Mouse (Mus musculus): Measurements from ENCODE around the gene Tspan13.

Gene Tspan13

DNA sequence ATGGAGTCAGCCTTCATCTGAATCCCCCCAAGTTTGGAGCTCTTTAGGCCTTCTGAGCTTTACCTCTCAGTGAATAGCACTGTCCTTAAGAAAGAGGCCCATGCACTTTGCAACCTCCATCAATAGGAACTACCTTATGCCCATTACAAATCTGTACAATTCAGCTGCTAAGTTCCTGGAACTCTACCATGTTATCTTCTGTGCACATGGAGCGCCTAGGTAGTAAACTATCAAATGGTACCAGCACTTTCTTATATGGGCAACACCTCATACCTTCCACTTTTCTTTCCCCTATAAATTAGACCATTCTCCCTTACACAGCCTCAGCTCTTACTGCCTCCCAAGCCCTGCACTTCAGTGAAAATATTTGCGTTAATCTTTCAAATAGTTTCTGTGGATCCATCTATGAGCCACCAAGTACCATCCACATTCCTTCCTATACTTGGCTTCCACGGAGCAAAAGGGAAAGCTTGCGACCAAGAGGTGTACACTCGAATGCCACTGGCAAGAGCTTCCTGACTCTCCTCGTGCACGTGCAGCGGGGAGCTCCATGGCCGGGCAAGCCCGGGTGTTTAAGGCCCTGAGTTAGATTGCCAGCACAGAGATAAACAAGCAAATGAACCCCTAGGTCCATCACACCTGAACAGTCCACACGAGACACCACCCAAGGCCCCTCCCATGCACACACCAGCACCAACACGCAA, 11.5 kb downstream of the Tspan13 start:
- no peak for DNase-seq

DNA sequence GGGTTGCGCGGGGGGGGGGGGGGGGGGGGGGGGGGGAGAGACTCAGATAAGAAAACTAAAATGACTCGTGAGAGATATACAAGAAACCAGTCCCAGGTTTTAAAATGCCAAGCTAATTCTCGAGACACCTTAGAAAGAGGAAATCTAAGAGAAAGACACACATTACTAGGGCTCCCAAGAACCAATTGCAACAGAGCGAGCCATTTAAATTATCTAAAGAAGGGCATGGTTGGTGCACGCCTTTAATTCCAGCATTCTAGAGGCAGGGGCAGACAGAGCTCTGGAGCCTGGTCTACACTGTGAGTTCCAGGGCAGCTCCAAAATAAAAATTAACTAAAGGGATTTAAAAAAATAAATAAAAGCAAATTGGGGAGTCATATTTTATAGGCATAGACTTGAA, 12.6 kb downstream of the Tspan13 start:
- DNase-seq, result no peak

DNA sequence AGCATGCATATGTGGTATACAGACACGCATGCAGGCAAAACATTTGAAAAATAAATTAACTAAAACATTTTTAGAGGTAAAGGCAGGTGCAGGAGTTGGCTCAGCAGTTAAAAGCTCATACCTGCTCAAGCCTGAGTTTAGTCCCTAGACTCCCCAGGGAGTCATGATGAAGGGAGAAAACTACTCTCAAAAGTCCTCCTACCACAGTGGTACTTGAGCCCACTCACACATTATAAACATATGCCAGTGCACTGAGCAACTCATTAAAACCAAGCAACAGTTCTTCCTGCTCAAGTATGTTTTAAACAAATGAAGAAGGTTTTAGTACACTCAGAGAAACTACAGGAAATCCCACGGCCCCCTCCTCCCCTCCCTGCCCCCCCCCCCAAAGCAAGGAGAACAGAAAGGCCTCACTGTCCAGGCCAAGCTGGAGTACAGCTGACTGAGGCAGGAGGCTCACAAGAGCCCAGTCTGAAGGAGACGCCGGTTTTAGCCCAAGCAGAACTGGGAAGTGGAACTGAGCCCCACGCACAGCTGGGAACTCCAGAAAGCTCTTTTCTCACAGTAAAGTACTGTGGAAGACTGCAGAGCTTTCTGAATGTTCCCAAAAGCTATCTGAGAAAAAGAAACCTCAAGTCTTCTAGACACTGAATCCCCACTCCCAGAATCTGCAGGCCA, 13.2 kb downstream of the Tspan13 start:
- no peak for DNase-seq

DNA sequence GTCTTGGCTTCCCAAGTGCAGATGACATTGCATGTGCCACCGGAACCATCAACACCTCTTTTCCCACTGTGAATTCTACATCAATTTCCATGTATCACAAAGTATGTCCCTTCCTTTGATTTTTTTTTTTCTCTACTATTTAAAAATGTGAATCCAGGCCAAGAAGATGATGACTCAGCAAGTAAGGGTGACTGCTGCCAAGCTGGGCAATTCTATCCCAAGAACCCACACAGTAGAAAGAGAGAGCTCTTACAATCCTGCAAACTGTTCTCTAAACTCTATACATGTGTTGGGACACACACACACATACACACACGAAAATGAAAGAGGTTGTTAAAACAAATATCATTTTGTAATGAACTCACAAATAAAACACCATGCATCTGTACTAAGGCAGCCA, 15.1 kb downstream of the Tspan13 start:
- DNase-seq, result no peak

DNA sequence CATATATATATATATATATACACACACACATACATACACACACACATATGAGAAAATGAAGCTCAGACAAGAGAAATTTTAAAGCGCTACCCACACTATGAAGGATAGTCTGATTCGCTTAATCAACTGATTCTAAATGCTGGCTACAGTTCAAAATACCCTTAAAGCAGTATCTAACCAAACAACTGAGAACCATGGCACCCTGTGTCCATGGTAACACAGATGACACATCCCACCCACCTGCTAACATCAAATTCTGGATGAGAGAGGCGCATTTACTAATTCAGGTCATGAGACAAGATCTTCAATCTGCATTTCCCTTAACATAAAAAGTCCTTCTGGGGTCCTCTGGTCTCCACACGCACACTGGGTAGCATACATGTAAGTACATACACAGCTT, 16.2 kb downstream of the Tspan13 start:
- no peak for DNase-seq

DNA sequence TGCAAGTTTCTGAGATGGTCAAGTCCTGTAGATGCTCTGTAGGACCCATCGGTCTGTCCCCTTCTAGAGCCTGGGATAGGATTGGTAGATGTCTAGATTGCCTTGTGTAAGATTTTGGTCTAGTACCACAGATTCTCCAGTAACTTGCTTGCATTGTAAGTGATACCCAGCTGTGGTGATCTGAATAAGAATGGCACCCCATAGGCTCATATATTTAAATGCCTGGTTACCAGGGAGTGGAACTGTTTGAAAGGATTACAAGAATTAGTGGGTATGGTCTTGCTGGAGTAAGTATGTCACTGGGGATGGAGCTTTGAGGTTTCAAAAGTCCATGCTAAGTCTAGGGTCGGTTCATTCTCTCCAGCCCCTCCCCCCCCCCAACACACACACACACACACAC, 21.6 kb downstream of the Tspan13 start:
- no peak for DNase-seq

DNA sequence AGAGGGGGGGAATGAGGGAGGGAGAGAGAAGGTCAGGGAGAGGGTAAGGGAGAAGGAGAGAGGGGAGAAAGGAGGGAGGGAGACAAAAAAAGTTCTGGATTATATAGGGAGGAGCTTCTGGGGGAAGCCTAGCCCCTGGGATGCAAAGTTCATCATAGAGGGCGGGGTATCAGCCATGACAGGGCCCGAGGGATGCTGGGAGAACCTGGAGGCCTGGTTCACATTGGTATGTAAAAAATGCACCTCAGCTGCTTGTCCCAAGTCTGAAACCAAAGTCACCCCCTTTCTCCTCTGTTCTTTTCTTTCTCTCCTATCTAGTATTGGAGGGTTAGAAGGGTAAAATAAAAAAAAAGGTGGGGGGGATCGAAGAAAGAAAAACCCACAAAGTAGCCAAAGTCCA, 22.2 kb downstream of the Tspan13 start:
- no peak for DNase-seq

DNA sequence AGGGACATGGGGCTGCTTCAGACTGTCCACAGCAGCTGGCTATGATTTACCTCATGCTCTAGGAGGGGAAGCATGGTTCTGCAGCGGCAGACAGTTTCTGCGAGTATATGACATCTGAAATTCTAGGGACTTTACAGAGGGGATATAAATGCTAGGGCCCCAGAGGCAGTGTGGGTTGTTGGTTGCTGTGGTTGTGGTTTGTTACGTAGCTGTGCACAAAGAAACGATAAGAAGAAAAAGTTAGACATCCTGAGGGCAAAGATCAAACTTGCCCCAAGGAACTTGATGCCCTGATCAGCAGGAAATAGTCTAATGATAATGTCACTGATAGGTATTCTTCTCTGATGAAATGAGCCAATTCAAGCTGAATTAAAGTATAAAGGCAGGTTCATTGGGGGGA, 22.7 kb downstream of the Tspan13 start:
- DNase-seq, result no peak

DNA sequence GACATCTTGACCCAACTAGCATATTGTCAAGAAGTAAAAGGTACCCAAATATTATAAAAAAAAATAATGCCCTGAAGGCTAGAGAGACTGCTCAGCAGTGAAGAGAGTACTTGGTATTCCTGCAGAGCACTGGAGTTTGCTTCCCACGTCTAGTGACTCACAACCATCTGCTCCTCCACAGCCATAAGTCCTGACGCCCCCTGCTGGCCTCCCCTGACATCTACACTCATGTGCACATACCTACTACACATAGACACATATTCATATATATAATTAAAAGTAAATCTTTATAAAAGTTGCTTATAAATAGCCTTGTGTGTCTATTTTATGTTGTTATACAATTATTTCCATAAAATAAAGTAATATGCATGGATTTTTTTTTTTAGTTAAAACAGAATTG, 24.5 kb downstream of the Tspan13 start:
- DNase-seq, result no peak

DNA sequence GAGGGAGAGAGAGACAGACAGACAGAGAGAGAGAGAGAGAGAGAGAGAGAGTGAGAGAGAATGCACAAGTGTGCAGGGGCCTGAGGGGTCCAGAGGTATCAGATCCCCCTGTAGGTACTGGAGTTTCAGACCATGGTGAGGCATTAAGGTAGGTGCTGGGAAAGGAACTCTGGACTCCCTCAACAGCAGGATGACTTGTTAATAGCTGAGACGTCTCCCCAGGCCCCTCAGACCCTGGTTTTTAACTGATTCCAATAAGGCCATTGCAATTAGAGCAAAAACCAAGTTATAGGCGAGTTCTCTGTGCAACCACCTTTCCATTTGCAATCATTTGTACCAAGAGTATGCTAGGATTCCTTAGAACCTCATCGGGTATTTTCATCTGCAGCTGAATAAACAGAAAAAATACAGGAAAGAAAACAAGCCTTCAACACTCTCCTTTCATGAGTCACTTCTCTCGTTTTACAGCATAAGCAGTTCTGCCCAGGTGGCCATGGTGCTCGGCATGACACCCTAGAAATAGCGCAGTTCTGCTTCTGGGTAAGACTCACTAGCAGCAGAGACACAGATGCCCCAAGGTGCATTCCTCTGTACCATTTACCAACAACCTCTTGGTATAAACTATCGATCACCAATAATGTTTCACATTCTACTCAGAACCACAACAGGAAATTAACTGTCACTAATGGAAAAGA, 28.9 kb downstream of the Tspan13 start:
- DNase-seq, result no peak

DNA sequence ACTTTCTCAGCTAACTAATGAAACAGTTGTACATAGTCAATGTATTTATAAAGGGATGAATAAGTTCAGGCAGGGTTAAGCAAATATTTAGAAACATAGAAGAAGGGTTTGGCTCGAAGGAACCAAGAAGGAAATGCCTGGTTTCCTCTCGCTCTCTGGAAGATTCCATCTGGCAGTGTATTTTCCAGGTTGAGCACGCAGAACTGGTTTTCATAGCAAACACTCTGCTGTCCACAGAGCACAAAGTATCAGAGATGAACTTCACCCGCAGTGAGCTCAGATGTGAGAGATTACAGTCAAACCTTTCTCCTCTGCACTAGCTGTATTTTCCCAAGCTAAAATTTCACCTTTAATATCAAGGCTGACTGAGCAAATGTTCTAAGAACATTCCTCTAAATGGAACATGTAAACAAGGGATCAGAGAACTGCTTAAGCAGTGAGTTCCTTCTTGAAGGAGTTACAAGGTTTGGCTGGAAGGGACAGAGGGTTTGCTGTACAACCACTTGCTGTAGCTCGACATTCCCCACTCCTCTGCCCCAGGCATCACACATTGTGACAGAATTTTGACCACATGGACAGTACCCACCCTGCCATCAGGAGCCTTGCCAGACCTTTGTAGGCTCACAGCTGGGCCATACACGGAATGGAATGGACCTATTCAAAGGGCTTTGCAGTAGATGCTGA, 33.8 kb downstream of the Tspan13 start:
- no peak for DNase-seq

DNA sequence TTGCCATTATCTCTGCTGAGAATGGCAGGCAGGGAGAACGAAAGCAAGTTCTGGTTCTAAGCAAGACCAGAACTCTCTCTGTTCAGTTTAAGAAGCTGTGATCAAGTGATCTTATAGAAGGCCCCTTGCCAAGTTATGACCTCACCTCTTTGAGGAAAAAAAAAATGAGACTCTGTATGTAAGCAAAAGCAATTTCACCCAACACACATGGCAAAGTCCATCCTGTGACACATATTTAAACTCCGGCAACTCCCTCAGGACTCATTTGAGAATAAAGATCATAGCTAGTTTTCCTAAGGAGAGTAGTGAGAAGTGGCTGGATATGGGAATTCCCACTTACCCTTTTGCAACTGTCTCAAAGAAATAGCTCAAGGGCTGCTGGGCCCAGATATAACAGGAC, 34.7 kb downstream of the Tspan13 start:
- DNase-seq, result no peak

DNA sequence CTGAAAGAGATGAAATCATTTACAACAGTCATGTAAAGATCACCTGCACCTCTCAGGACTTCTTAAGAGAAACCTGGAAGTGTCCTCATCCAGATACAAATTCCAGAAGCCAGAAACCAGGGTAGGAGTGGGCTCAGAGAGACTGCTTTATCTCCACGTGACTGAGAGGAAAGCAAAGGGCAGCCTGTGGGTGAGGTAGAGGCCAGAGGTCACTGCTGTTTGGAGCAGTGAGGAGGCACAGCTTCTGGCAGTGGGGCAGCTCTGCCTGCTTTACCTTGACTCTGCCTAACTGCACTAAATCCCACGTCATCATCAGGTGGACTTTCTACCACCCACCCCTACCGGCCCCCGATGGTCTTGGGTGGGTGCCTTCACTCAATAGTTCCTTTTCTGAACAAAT, 37.6 kb downstream of the Tspan13 start:
- no peak for DNase-seq

DNA sequence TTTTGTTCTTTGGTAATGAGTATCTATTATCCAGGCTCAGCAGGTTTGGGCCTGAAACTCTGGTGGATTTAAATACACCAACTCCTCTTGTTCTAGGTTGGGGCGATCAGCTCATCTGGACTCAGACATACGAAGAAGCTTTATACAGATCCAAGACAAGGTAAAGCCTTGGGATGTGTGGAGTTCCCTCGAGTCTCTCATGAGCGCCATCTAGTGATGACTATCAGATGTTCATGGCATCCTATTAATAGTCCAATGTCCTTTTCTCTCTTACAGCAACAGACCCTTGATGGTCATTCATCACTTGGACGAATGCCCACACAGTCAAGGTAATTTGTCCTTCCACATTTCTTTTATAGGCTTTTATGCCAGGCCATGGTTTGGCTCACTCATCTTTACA, 46.5 kb downstream of the Tspan13 start:
- DNase-seq, result no peak

DNA sequence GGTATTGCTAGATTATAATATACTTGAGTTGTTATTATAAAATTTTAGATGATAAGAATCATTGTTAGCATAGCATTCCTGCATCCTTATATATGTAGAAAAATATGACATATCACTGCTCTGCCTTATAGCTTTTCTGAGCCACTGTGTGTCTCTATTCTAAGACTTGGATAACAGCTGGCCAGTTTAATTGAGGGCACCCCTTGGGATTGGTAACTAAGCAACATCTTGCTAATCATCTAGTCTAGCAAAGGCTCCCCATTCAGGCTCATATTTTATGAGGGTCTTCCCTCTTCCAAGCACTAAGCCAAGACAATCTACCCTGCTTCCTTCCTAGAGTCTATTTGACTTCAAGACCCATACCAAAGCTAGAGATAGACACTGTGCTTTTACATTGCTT, 48.2 kb downstream of the Tspan13 start:
- no peak for DNase-seq

DNA sequence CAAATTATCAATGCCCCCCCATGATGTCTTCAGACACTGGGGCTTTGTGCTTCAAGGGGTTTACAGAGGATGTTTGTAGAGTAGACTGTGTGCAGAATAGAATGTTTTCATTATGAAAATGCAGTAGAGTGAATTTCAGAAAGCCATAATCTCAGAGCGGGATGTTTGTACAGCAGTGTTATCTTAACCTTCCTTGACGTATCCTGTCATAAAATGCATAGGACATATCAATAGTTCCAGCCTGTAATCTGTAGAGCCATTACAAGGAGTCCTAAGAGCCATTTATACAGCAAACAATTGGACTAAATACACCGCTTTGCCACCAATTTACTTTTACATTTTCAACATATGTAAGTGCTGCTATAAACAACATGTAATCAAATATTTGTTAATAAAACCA, 48.7 kb downstream of the Tspan13 start:
- DNase-seq, result no peak

DNA sequence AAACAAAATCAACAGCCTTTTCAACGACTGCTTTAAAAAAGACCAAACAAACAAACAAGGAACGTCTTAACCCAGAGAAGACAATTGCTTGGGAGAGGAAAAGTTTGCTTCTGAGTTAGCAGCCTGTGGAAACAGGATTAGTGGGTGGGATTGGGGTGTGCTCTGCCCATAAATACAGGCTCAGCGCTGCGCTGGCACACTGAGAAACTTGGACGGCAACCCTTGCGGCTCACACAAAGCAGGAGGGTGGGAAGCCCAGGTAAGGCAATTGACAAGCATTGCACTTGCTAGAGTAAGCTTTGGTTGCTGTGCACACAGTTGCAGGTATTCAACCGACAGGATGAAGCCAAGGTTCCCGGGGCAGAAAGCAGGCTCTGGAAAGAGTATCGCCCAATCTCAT, 49.6 kb downstream of the Tspan13 start, which contains the start of gene Agr2:
TSS of gene Agr2 (plus strand) at position 197 of the 400 bp plus-strand sequence.
- DNase-seq, result no peak

DNA sequence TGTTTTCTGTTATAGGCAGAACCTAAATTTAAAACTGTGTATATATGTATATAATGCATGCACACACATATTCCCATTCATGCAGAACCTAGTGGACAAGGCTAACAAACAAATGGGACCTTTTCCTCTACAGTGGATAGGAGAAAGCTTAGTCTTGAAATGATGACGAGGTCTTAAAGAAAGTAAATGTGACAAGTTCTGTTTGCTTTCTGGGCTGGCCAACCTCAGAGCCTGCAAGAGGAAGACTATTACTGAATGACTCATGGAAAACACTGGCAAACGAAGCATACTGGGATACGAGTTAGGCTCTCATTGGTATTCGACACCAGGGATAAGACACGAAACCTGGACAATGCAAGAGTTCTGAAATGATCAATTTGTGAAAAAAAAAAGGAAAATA, 57.6 kb downstream of the Tspan13 start:
- no peak for DNase-seq

DNA sequence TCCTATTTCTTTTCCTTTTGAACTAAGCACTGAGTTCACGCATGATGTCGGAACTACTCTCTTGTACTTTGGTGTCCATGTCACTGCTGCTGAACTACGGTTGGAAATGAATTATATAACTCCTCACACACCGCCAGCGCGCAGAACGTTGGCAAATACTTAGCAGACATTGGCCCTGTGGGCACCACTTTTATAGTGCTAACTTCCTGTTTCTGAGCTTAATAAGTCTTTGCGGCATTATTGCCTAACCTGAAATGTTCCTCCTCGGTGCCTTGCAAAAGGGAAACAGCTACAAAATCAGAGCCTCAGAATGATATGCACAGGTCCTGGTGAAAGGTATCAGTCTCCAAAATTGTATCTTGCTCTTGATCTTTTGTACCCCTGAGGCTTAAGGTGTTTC, 58.8 kb downstream of the Tspan13 start:
- no peak for DNase-seq

DNA sequence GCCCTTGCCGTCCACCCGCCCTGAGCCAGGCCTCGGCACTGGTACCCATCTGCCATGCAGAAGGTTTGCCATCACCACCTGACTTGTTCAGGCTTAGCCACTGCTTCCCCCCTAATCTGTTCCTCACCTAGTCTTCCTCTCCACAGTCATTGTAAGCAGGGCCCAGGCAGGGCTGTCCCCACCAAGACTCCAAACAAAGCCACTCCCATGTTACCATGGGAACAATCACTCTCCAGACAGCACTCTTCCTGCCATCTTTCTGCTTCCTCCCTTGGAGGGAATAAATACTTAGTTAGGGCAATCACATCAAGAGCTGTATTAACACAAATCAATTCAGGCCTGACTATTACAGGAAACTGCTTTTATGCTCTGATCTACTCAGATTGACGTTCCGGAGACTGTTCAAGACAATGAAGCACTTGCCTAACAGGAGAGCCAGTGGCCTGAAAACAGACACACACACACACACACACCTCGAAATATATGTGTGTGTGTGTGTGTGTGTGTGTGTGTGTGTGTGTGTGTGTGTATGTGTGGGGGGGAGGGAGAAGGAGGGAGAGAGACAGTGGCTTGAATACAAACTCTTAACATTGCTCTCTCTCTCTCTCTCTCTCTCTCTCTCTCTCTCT, 60.5 kb downstream of the Tspan13 start:
- peak; percentile 45 for DNase-seq

DNA sequence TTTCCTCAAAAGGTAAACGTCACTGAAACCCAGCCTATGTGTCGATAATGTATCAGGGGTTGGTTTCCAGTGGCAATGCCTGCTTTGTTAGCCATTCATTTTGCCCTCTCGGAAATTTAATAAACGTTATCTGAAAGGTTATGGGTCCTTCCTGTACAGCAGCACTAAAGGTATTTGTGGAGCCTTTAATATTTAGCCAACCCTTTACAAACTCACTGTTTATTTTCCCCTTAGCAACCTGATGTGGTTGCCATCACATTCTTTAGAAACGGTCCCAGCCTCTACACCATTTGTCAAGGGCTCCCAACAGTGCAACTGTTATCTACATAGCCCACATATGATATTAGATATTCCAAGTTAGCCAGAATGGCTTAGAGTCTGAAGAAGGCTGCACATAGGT, 62.7 kb downstream of the Tspan13 start:
- no peak for DNase-seq

DNA sequence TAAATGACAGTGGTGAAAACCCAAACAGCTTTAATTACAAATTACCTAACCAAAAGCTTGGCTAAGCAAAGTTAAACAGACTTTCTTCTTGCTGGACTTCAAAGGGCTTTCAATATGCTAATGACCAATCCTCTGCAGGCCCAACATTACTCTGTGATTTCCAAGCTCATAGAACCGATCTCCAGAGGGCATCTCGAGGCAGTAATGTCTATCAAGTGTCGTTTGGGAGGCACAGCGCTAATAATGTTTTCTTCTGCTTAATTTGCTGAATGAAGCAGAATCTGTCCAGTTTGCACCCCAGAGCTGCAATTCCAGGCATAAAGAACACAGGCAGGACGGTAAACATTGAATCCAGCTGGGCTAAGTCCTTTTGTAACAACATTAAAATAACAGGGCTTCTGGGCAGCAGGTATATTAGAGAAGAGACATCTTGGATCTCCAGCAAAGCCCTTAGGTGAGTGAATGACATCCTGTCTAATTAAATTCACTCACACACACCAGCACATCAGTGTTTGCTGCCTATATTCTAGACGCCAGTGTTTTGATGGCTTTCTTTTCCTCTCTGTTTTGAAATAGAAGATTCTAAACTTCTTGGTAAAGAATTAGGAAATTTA, 64.6 kb downstream of the Tspan13 start:
- DNase-seq, result no peak

DNA sequence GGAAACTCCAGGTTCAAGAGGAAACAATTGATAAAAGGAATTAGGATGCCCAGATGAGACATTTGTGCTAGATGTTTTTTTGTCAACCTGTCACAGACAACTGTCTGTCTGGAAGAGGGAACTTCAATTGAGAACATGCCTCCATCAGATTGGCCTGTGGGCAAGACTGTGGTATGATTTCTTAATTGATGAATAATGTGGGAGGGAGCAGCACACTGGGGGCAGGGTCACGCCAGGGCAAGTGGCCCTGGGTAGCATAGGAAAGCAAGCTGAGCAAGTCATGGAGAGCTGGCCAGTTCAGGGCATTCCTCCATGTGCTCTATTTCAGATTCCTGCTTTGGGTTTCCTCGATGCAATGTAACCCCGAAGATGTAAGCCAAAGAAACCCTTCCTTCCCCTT, 66.4 kb downstream of the Tspan13 start:
- DNase-seq, result no peak
